Mouse (Mus musculus): Measurements from ENCODE around the gene Rassf5. TPM values are rescaled to one million over a fixed set of nuclear protein-coding genes. Genes with fewer than 3 reads are reported as not detected.
"Not testable (repeated sequence)": the region's sequence is repeated elsewhere in the genome, so short reads cannot be mapped to it uniquely, and the experiment has no call there.

The Rassf5 gene
- polyA plus RNA-seq, 1 experiment, result 9.8 TPM

DNA sequence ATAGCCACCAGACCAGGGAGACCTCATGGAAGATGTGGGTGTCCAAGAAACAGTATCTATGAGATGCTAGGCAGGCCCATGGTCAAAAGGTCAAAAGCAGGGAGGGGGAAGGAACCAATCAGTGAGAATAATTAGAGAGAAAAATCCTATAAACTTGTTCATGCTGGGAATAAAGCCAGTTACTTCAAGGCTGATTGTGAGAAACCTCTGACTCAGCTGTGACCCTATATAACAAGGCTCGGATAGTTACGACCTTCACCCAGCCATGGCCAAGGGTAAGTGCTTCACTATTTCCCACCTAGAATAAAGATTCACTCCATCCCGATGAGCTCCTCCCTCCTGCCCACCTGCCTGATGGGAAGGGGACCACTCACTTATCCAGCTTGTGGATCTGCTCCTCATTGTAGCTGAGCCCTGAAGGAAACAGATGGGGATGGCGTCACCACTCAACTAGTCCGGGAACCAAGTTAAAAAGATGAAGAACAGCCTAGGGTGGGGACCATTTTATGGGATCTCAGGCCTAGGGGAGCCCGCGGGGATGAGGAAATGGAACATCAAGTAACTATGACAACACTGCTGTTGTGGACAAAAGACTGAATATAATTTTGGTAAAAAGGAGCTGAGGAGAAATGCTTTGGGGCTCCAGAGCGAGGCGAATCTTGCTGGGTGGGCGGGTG lies 14.7 kb upstream of the Rassf5 start:
- H3K36me3 ChIP-seq (ENCODE audit: control insufficient read depth, insufficient read depth), result no peaks in the 10 kb centered on the region
- TF ChIP-seq MYOD1 (IDR thresholded peaks at IDR 0.05; ENCODE audit: control insufficient read depth in 1 of 3, insufficient read length in 2 of 3, low read depth in 2 of 3), result no peak
- TF ChIP-seq POLR2AphosphoS2 (IDR thresholded peaks at IDR 0.05; ENCODE audit: insufficient read length, low read depth), result no peak
- no peak for TF ChIP-seq POLR2A (IDR thresholded peaks at IDR 0.05; ENCODE audit: insufficient read length, low read depth)
- no peak for TF ChIP-seq SRF (IDR thresholded peaks at IDR 0.05; ENCODE audit: control insufficient read depth, insufficient read length, low read depth)
- no peak for TF ChIP-seq MYOG (IDR thresholded peaks at IDR 0.05; ENCODE audit: control insufficient read depth in 1 of 3, insufficient read depth in 1 of 3, insufficient read length in 2 of 3, low read depth in 2 of 3)
- no peaks in the 10 kb centered on the region for H3K79me2 ChIP-seq (ENCODE audit: control insufficient read depth, insufficient read depth)
- H3ac ChIP-seq (ENCODE audit: control insufficient read depth, insufficient read length), result no peak overlapping the region
- H3K27me3 ChIP-seq (ENCODE audit: control insufficient read depth, insufficient read depth, insufficient read length), result no peaks in the 10 kb centered on the region
- H3K4me3 ChIP-seq, result no peak overlapping the region
- no peak overlapping the region for H3K4me2 ChIP-seq (ENCODE audit: low read depth)

DNA sequence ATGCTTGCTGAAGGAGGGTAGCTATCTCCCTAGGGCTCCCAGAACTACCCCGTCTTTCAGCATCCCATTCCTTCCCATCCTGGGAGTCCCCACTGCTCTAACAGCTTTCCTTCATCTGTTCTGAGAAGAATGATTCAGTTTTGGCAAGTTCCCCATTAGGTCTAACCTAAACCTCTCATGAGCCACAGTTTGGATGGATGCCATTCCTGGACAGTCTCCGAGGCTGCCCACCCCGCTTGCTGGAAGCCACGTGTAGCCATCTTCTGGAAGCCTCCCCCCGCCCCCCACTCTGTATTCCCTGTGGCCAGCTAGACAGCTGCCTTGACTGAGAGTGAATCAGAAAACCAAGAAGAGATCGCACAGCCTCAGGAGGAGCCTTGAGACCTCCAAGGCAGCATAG lies 12.2 kb upstream of the Rassf5 start:
- Histone ChIP-seq H3K27me3 (ENCODE audit: control insufficient read depth, insufficient read depth, insufficient read length) (no peaks in the 10 kb centered on the region), H3K36me3 (ENCODE audit: control insufficient read depth, insufficient read depth) (no peaks in the 10 kb centered on the region), H3K79me2 (ENCODE audit: control insufficient read depth, insufficient read depth) (no peaks in the 10 kb centered on the region), H3ac (ENCODE audit: control insufficient read depth, insufficient read length) (no peak overlapping the region), H3K4me2 (ENCODE audit: low read depth) (no peak overlapping the region), H3K4me3 (no peak overlapping the region)
- no peak for TF ChIP-seq MYOD1 (IDR thresholded peaks at IDR 0.05; ENCODE audit: control insufficient read depth in 1 of 3, insufficient read length in 2 of 3, low read depth in 2 of 3)
- TF ChIP-seq SRF (IDR thresholded peaks at IDR 0.05; ENCODE audit: control insufficient read depth, insufficient read length, low read depth), result no peak
- TF ChIP-seq POLR2A (IDR thresholded peaks at IDR 0.05; ENCODE audit: insufficient read length, low read depth), result no peak
- TF ChIP-seq CEBPB (IDR thresholded peaks at IDR 0.05; ENCODE audit: insufficient read depth, poor library complexity, severe bottlenecking), result no peak
- TF ChIP-seq E2F4 (IDR thresholded peaks at IDR 0.05; ENCODE audit: insufficient read depth), result no peak
- no peak for TF ChIP-seq POLR2AphosphoS2 (IDR thresholded peaks at IDR 0.05; ENCODE audit: insufficient read length, low read depth)
- TF ChIP-seq REST (IDR thresholded peaks at IDR 0.05; ENCODE audit: insufficient read depth, insufficient read length), result no peak
- TF ChIP-seq MAX (IDR thresholded peaks at IDR 0.05; ENCODE audit: low read depth), result no peak
- no peak for TF ChIP-seq MYOG (IDR thresholded peaks at IDR 0.05; ENCODE audit: control insufficient read depth in 1 of 3, insufficient read depth in 1 of 3, insufficient read length in 2 of 3, low read depth in 2 of 3)
- no peak for TF ChIP-seq TCF12 (IDR thresholded peaks at IDR 0.05; ENCODE audit: insufficient read depth, poor library complexity, severe bottlenecking)
- no peak for TF ChIP-seq USF1 (IDR thresholded peaks at IDR 0.05; ENCODE audit: low read depth)
- TF ChIP-seq TCF3 (IDR thresholded peaks at IDR 0.05; ENCODE audit: insufficient read length, low read depth), result no peak

DNA sequence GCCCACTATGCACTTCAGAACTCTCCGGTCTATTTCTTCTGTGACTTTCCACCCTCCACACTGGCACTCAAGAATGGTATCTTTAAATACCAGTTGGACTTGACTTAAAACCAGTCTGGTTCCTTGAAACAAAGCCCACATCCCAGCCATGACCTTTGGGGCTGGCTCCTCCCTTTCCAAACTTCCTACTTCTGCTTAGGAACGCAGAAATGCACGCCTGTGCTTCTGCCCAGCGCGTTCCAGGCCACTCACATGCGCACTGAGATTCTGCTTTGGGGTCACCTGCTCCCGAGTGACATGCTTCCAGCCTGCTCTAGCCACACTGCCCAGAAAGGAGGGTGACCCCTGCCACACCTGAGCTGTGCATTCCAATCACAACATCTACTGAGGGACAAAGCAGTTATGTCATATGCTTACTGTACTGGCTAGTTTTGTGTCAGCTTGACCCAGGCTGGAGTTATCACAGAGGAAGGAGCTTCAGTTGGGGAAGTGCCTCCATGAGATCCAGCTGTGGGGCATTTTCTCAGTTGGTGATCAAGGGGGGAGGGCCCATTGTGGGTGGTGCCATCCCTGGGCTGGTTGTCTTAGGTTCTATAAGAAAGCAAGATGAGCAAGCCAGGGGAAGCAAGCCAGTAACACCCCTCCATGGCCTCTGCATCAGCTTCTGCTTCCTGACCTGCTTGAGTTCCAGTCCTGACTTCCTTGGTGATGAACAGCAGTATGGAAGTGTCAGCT lies 7.6 kb upstream of the Rassf5 start:
- H3ac ChIP-seq (ENCODE audit: control insufficient read depth, insufficient read length); H3K36me3 ChIP-seq (ENCODE audit: control insufficient read depth, insufficient read depth); H3K27me3 ChIP-seq (ENCODE audit: control insufficient read depth, insufficient read depth, insufficient read length); H3K79me2 ChIP-seq (ENCODE audit: control insufficient read depth, insufficient read depth); H3K4me2 ChIP-seq (ENCODE audit: low read depth); H3K4me3 ChIP-seq: not testable (repeated sequence)

DNA sequence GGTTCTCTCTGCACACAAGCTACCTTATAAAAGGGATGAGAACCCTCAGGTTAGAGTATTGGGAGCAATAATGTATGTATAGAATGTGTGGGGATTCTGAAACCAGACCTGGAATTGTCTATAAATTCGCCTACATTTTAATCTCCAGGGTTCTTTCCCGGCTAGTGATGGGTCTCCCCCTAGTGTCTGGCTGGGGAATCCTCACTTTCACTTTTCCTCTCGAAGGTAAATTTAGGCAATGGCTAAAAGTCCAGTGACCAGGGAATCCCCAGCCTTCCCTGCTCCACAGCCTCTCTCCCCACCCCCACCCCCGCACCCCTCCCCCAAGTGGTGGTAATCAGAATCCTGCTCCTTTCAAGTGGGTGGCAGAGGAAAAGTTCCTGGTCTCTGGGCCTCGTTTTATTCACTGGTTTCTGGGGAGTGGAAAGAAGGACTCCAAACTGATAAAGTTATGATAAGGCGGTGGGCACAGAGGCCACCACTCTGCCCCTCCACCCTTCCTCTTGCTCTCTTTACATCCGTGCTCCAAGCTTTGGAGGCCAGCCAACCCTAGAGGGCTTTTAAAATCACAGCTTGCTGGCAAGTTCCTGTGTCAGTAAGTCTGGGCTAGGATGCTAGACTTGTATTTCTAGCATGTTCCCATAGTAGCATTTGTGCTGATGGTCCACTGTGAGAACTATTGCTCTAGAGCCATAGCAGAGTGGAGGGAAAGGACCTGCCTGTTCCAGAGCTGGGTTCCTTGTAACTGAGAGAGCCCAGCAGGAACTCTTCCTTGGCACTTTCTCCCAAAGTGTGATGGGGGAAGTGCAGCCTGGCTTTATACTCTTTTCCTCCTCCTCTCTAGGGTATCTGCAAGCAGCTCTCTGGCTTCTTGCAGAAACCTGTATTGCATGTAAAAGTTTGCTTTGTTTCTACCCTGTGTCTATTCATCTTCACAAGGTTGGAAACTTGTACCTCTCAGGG lies 1.7 kb upstream of the Rassf5 start:
- peak overlapping the region; percentile 51 for H3K4me3 ChIP-seq
- peak overlapping the region; percentile 96 for H3K4me2 ChIP-seq (ENCODE audit: low read depth)
- H3K79me2 ChIP-seq (ENCODE audit: control insufficient read depth, insufficient read depth), result no peaks in the 10 kb centered on the region
- no peak for TF ChIP-seq MYOD1 (IDR thresholded peaks at IDR 0.05; ENCODE audit: control insufficient read depth in 1 of 3, insufficient read length in 2 of 3, low read depth in 2 of 3)
- no peak for TF ChIP-seq E2F4 (IDR thresholded peaks at IDR 0.05; ENCODE audit: insufficient read depth)
- TF ChIP-seq TCF12 (IDR thresholded peaks at IDR 0.05; ENCODE audit: insufficient read depth, poor library complexity, severe bottlenecking), result no peak
- no peak for TF ChIP-seq CEBPB (IDR thresholded peaks at IDR 0.05; ENCODE audit: insufficient read depth, poor library complexity, severe bottlenecking)
- TF ChIP-seq POLR2AphosphoS2 (IDR thresholded peaks at IDR 0.05; ENCODE audit: insufficient read length, low read depth), result no peak
- no peak for TF ChIP-seq MAX (IDR thresholded peaks at IDR 0.05; ENCODE audit: low read depth)
- no peak for TF ChIP-seq REST (IDR thresholded peaks at IDR 0.05; ENCODE audit: insufficient read depth, insufficient read length)
- no peak for TF ChIP-seq SRF (IDR thresholded peaks at IDR 0.05; ENCODE audit: control insufficient read depth, insufficient read length, low read depth)
- TF ChIP-seq POLR2A (IDR thresholded peaks at IDR 0.05; ENCODE audit: insufficient read length, low read depth), result no peak
- TF ChIP-seq MYOG (IDR thresholded peaks at IDR 0.05; ENCODE audit: control insufficient read depth in 1 of 3, insufficient read depth in 1 of 3, insufficient read length in 2 of 3, low read depth in 2 of 3), result no peak
- no peak for TF ChIP-seq USF1 (IDR thresholded peaks at IDR 0.05; ENCODE audit: low read depth)
- no peak for TF ChIP-seq TCF3 (IDR thresholded peaks at IDR 0.05; ENCODE audit: insufficient read length, low read depth)
- no peaks in the 10 kb centered on the region for H3K27me3 ChIP-seq (ENCODE audit: control insufficient read depth, insufficient read depth, insufficient read length)
- no peak overlapping the region for H3ac ChIP-seq (ENCODE audit: control insufficient read depth, insufficient read length)
- no peaks in the 10 kb centered on the region for H3K36me3 ChIP-seq (ENCODE audit: control insufficient read depth, insufficient read depth)
